Mouse (Mus musculus): ENCODE results near the gene Polrmt. TPM values are rescaled to one million over a fixed set of nuclear protein-coding genes. Genes with fewer than 3 reads are reported as not detected.

The Polrmt gene
- 10 to 100 TPM; 31.9 to 36.7 TPM for total RNA-seq (2021)
- long read RNA-seq, experiment 1, transcript Polrmt-201 (21 exons, 3,755 nt): major isoform, 32 of 52 reads
- long read RNA-seq, experiment 1, partial matches to known transcripts: 15 of 52 reads
- long read RNA-seq, experiment 1, other reads (novel, unspliced or antisense): 4 of 52 reads
- long read RNA-seq, experiment 2, transcript Polrmt-201 (21 exons, 3,755 nt): major isoform, 27 of 40 reads
- long read RNA-seq, experiment 2, partial matches to known transcripts: 9 of 40 reads
- long read RNA-seq, experiment 2, other reads (novel, unspliced or antisense): 4 of 40 reads

DNA sequence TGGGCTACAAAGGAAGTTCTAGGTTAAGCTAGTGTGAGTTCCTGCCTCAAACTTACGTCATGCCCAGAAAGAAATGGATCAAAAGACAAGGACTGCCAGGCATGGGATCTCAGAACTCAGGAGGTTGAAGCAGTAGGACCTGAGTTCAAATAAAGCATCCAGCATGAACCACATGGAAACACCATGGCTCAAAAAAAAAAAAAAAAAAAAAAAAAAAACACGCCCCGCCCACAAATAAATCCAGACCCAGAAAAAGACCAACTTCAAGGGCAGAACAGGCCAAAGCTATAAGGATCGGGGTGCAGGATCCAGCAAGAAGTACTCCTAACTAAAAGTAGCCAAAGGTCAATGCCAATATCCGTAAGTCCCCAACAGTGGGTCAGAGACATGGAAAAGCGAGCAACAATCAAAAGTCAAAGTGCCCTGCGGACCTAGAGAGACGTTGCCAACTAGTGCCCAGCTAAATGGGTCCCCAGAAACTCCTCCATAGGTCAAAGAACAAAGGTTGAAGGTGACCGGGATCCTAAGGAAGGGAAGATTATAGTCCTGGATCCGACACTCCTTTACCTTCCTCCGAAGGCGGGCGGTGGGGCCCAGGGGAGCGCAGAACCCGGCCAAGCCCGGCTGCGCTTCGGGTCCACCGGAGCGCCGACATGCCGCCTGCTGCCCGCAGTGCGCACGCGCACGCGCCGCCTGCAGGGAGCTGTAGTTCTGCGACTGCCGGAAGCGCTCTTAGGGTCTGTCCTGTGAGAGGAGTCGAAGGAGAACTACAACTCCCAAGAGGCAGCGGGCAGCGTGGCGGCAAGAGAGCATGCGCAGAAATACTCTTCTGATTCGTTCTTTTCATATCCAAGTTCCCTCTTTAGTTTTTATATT is at the start of gene Polrmt:
Gene Polrmt, minus strand, starts transcription at position 684 of the 876 bp plus-strand sequence.
- DNase-seq (ENCODE audit: low spot score): peak; percentile 97

GRCm38 (mm10) chr10:79795905-79796304 is 49.5 kb upstream of the Polrmt start:
- no peak for DNase-seq (ENCODE audit: low spot score)

GRCm38 (mm10) chr10:79794491-79794931 is 48.1 kb upstream of the Polrmt start:
- peak; percentile 91 for DNase-seq (ENCODE audit: low spot score)

DNA sequence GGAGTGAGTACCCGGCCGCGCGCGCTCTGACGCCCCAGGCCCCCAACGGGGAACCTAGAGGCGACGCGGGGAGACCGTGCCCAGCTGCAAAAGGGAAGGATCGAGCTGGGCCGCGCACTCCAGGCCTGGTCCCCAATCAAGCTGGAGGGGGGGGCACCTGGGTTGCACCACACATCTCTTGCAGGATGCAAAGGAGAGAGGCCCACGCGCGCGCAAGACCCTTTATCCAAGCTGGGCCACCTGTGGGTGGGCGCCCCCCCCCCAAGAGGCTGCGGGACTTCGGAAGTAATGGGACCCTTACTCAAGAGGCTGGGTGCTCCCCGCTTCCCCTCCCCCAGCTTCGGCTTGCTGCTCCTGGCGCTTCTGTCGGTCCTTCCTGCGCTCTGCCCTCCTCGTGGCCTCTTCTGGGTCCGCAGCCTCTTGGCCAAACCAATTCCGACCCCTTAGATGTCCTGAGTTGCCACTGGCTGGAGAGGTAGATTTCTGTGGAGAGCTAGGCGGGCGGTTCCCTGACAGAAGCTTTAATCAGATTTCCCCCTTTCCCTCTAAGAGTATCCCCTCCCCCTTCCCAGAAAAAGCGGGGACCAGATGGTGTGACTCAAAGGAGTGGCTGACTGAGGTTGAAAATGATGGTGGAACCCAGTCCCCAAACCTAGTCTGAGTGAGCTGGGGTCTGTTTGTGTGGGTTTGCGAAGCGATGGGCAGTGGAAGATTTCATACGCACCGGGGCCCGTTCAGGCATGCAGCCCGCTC is 47.5 kb upstream of the Polrmt start:
- peak; percentile 31 for DNase-seq (ENCODE audit: low spot score)

DNA sequence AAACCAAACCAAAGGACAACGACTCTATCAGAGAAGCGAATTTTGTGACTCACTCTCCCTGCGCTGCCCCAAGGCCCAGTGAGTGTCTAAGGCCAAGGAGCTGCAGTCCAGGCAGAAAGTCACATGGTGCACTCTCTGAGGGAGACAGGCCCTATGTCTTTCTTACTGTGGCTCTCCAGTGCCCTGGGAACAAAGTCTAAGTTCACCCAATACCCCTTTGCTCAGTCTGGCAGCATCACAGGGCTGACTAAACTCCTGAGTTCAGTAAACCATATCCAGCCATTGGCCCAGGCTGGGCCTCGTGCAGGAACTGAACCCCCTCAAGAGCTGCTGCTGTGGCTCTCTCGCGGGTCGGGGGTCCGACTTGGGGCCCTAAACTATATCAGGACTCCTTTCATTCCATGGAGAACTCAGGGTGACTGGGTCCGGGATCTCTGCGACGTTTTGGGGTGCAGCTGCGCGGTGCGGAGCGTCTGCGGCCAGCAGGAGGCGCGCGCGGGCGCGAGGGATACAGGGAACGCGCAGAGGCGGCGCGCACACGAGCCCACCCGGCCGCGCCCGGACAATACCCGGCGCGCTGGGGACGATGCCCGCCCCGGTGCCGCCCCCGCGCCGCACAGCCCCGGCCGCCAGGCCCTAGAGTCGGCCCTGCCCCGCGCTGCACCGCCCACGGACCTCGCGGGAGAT is 46.8 kb upstream of the Polrmt start, which contains the start of gene Palm:
Gene Palm, plus strand, starts transcription at position 522 of the 687 bp plus-strand sequence.
- DNase-seq (ENCODE audit: low spot score): peak; percentile 74

GRCm38 (mm10) chr10:79792339-79793040 is 46.1 kb upstream of the Polrmt start:
- no peak for DNase-seq (ENCODE audit: low spot score)

DNA sequence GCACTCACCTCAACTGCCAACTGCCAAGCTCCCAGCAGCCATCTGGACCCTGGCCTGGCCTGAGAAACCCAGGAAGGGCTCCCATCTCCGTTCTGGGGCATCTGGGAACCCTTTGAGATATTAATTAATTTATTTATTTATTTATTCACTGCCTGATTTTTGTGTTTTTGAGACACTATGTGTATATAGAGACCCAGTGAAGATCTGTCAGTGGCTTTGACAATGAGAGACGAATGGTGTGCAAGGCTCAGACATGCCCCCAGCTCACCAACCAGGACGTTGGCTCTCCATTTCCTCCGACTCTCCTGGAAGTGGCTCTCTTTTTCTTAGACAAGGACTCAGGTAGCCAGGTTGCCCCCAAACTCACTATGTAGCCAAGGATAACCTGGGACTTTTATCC is 44.5 kb upstream of the Polrmt start, which contains the start of gene Prss57:
Gene Prss57, minus strand, starts transcription at position 101 of the 400 bp plus-strand sequence.
- no peak for DNase-seq (ENCODE audit: low spot score)

DNA sequence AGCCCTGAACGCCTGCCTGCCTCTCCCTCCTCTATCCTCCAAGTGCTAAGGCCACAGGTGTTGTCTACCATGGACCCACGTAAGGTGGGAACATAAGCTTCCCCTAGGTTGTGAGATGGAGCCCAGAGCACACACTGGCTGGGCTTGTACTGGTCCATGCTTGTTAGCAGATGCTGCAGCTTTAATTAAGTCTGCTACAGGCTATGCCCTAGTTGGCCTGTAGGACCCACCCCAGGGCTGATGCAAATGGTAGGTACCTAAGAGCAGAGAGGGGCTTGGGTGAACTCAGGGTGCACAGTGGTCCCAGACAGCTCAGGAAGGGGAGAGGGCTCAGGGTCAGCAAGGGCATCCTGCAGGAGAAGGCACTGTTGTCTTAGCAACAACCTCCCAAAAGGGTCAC is 43.2 kb upstream of the Polrmt start:
- DNase-seq (ENCODE audit: low spot score): no peak

- DNase-seq (ENCODE audit: low spot score): peak; percentile 83
These were observed 42.2 kb upstream of the Polrmt start for GRCm38 (mm10) chr10:79788386-79789158.

GRCm38 (mm10) chr10:79783920-79784800 is 37.8 kb upstream of the Polrmt start:
- DNase-seq (ENCODE audit: low spot score): no peak

- no peak for DNase-seq (ENCODE audit: low spot score)
These were observed 36.7 kb upstream of the Polrmt start for GRCm38 (mm10) chr10:79783050-79783449.

GRCm38 (mm10) chr10:79781956-79782355 is 35.6 kb upstream of the Polrmt start:
- DNase-seq (ENCODE audit: low spot score): no peak

GRCm38 (mm10) chr10:79781139-79781538 is 34.8 kb upstream of the Polrmt start:
- DNase-seq (ENCODE audit: low spot score): no peak

GRCm38 (mm10) chr10:79780664-79781015 is 34.3 kb upstream of the Polrmt start:
- no peak for DNase-seq (ENCODE audit: low spot score)

DNA sequence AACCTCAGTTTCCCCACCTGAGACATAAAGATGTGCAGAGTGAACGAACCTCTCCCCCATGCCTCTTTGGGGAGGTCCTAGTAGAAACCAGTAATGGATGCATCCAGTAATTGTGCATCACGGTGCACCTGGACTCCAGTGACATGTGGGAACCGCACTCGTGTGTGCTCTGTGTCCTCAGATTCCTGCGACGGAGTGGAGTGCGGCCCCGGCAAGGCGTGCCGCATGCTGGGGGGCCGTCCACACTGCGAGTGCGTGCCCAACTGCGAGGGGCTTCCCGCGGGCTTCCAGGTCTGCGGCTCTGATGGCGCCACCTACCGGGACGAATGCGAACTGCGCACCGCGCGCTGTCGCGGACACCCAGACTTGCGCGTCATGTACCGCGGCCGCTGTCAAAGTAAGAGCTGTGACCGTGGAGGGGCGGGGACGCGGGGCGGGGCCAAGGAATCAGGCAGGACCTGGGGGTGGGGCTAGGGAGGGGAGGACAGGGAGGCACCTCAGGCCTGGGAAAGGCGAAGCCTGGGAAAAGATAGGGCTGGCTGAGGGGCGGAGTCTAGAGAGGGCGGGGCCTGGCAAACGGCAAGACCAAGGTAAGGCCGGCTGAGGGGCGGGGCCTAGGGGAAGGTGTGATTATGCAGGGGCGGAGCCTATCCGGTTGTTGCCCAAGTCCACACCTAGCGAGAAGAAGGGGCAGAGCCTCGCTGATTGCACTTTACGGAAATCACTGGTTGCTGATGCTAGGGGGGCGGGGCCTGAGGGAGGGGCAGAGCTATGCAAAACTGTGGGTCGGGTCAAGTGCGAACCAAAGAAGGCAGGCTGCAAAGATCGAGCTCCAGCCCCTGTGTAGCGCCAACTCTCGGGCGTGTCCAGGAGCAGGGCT is 33.6 kb upstream of the Polrmt start:
- DNase-seq (ENCODE audit: low spot score): peak; percentile 96

DNA sequence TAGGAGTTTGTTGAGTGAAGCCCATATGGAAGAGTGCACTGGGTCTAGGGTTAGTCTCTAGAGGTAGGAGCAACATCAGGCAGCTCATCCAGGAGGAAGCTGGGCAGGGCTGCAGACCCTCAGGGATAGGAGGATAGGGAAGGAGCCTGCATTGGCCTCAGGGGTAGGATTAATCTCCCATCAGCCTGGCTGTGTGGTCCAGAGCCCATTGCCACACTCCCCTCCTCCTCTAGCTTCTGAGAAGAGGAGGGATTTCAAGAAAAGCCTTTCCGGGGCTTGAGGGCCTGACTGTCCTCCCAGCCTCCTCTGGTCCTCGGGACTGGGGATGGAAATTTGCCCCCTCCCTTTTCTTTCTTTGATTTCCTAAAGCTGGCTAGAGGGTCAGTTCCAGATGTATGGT is 32.8 kb upstream of the Polrmt start:
- DNase-seq (ENCODE audit: low spot score): no peak

DNA sequence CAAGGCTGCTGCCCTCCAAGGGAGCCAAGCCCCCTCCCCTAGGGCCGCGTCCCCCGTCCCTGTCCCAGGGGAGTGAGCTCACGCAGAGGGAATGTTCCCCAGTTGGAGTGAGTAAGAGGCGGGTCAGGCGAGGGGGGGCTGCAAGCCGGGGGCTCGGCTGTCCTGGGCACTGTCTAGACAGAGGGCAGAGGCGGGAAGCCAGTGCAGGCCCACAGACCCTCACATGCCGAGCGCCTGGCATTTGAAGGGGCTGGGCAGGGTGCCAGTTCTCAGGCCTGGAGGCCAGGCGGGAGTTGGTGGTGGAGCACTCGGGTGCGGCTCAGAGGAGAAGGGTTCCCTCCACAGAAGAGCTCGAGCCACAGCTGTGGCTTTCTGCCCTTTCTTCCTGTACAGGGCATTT is 31.6 kb upstream of the Polrmt start:
- no peak for DNase-seq (ENCODE audit: low spot score)

DNA sequence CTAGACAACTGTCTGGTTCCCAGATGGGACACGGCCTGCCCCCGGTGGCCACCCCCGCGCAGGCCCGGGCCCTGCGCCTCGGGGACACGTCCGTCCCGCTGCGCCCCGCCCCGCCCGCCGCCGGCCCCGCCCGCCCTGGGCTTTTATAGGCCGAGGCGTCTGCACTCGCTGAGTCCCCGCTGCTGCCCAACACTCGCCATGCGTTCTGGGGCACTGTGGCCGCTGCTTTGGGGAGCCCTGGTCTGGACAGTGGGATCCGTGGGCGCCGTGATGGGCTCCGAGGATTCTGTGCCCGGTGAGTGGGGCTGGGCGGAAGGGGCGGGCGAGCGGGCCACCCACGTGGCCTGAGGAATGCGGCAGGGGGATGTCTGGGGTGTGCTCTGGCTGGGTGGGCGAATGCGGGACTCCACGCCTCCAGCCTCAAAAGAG is 30.7 kb upstream of the Polrmt start, which contains the start of gene Fstl3:
Gene Fstl3, plus strand, starts transcription at position 170 of the 429 bp plus-strand sequence.
- DNase-seq (ENCODE audit: low spot score): no peak

Measured in gastrocnemius, adult 18-20 months (tissue).